Mouse (Mus musculus) intestine, embryonic 16.5 days (tissue): ENCODE measurements at regions not wholly inside any gene's neighbourhood (a gene's known extent, or its start where the extent isn't known, plus 50 kb on each side); places are given as distances from the start of the nearest gene placed in this dataset.
"Not testable (repeated sequence)": the region's sequence is repeated elsewhere in the genome, so short reads cannot be mapped to it uniquely, and the experiment has no call there.

Experiments used
- ATAC-seq: fragments of 200-750 bp; cut with Nextera tagmentation; 2 replicates; pipeline ENCODE4 v1.8.0; 2017; ENCODE audit warnings: moderate TSS enrichment, moderate library complexity
- H3K27ac ChIP-seq: fragments of 300-500 bp; sonication (generic); 2 replicates; pipeline ENCODE4 v1.5.1; 2014; ENCODE audit warnings: mild to moderate bottlenecking, low read length
- H3K27me3 ChIP-seq: fragments of 300-500 bp; sonication (generic); replicated peaks from 2 replicates; pipeline ENCODE4 v1.6.1; 2014; ENCODE audit warnings: low read length, control low read depth, mixed read lengths; ENCODE audit not compliant: control insufficient read depth, insufficient read depth
- H3K36me3 ChIP-seq: fragments of 300-500 bp; sonication (generic); 2 replicates; pipeline ENCODE4 v1.6.1; 2014; ENCODE audit warnings: low read length, control low read depth; ENCODE audit not compliant: control insufficient read depth, insufficient read depth
- H3K4me1 ChIP-seq: fragments of 300-500 bp; sonication (generic); 2 replicates; pipeline ENCODE4 v1.6.1; 2014; ENCODE audit warnings: low read length, control low read depth, mixed read lengths; ENCODE audit not compliant: control insufficient read depth, insufficient read depth
- H3K4me2 ChIP-seq: fragments of 300-500 bp; sonication (generic); 2 replicates; pipeline ENCODE4 v1.6.1; 2014; ENCODE audit warnings: low read depth, low read length, control low read depth
- H3K4me3 ChIP-seq: fragments of 300-500 bp; sonication (generic); 2 replicates; pipeline ENCODE4 v1.5.1; 2014; ENCODE audit warnings: mild to moderate bottlenecking, low read length
- H3K9ac ChIP-seq: fragments of 300-500 bp; sonication (generic); 2 replicates; pipeline ENCODE4 v1.6.1; 2014; ENCODE audit warnings: low read depth, low read length
- H3K9me3 ChIP-seq: fragments of 300-500 bp; sonication (generic); 2 replicates; pipeline ENCODE4 v1.6.1; 2016; ENCODE audit warnings: low read length, control low read depth; ENCODE audit not compliant: control insufficient read depth
- WGBS: fragments of 180-500 bp; shearing (Covaris S2); extraction: QIAGEN DNeasy Blood & Tissue Kit; methylation state at CpG from one replicate; pipeline ENCODE4 v1.1.7; 2014; 5-methylcytosine and 5-hydroxymethylcytosine counted together

- WGBS: 90% methylated on average over 5 of the region's 5 CpGs
These were observed 201.6 kb upstream of the 4930452B06Rik start for GRCm38 (mm10) chr14:8867641-8868040.

DNA sequence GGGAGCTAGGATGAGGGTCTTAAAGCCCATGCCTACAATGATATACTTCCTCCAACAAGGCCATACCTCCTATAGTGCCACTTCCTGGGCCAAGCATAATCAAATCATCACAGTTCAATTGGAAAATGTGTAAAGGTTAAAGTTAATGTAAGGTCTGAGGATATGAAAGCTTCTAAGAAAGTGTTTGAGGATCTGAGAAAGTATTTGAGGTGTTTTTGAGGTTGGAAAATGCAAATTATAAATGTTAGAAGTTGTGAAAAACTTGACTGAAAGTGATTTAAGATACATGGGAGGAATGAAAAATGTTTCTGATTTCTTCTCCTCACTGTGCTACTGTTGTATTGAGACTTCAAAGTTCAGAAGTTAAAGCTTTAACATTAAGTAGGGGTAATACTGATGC is 185.5 kb upstream of the 4930452B06Rik start:
- ATAC-seq: no peak
- Histone ChIP-seq H3K9ac (no peak overlapping the region), H3K4me3 (no peak overlapping the region), H3K4me1 (no peaks in the 10 kb centered on the region), H3K27ac (no peak overlapping the region), H3K36me3 (no peaks in the 10 kb centered on the region), H3K27me3 (no peaks in the 10 kb centered on the region), H3K4me2 (no peak overlapping the region), H3K9me3 (no peaks in the 10 kb centered on the region)

More at GRCm38 (mm10) chr14:8867641-8868040, 201.6 kb upstream of the 4930452B06Rik start:
- no peak overlapping the region for H3K4me3 ChIP-seq
- no peaks in the 10 kb centered on the region for H3K9me3 ChIP-seq
- H3K27me3 ChIP-seq: no peaks in the 10 kb centered on the region
- no peaks in the 10 kb centered on the region for H3K4me1 ChIP-seq
- no peak for ATAC-seq
- no peak overlapping the region for H3K4me2 ChIP-seq
- H3K36me3 ChIP-seq: no peaks in the 10 kb centered on the region
- H3K27ac ChIP-seq: no peak overlapping the region
- H3K9ac ChIP-seq: no peak overlapping the region

DNA sequence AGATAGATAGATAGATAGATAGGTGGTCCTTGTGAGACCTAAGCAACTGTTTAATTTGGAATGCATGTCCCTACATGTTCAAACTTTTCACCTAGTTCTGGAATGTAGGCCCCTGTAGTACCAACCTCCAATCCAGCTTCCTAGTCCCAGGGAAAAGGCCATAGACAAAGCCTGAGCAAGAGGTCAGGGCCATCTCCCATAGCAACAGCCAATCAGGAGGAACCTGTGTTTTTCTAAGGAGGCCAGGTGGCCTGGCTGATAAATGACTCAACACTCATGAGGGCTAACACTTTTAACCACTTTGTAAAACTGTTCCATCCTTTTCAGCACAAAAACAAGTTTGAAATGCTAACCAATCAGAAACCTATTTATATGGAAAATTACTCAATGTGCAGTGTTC is 184.2 kb upstream of the 4930452B06Rik start:
- no peaks in the 10 kb centered on the region for H3K36me3 ChIP-seq
- no peak overlapping the region for H3K9ac ChIP-seq
- no peaks in the 10 kb centered on the region for H3K27me3 ChIP-seq
- H3K4me1 ChIP-seq: no peaks in the 10 kb centered on the region
- no peak overlapping the region for H3K4me3 ChIP-seq
- no peak overlapping the region for H3K27ac ChIP-seq
- H3K9me3 ChIP-seq: no peaks in the 10 kb centered on the region
- ATAC-seq: no peak
- H3K4me2 ChIP-seq: no peak overlapping the region

DNA sequence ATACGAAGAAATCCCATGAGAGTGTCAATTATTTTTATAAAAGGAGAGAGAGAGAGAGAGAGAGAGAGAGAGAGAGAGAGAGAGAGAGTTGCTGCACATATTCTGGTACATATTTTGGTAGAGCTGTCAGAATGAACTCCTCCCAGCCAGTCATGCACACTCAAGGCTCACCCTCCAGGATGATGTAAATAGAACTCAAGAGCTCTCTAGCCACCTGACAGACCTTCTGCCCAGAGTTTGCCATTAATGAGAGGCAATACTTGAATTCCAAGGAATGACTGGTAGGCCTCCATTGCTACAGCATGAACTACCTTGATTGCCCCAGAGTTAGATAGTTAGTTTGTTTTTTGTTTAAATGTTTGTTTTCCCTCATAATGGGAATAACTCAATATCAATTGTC is 167.5 kb upstream of the 4930452B06Rik start:
- H3K4me1 ChIP-seq: no peaks in the 10 kb centered on the region

DNA sequence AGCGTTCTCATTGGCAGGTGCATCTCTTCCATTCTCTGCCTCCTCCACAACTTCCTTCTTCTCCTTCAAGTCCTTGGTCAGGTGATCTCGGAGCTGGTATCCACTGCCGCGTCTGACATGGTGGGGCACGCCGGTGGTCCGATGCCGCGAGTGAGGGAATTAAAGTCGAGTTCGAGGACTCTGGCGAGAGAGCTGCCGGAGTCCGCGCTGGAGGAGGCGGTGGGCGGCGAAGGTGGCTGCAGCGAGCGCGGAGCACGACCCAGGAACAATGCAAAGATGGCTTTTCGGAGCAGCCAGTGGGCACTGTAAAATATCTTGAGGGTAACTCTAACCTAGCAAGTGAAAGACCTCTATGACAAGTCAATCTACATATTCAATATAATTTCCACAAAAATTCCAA is 134.2 kb upstream of the 4930452B06Rik start:
- H3K4me2 ChIP-seq, H3K4me1 ChIP-seq, ATAC-seq, H3K27me3 ChIP-seq, H3K9ac ChIP-seq, H3K36me3 ChIP-seq, H3K4me3 ChIP-seq, H3K27ac ChIP-seq, H3K9me3 ChIP-seq: not testable (repeated sequence)
- WGBS: 67% methylated on average over 23 of the region's 23 CpGs

More for the DNA sequence above, 167.5 kb upstream of the 4930452B06Rik start:
- H3K27ac ChIP-seq: no peak overlapping the region
- ATAC-seq: no peak
- H3K36me3 ChIP-seq: no peaks in the 10 kb centered on the region
- 83% methylated on average over 1 of the region's 1 CpGs for WGBS
- H3K9ac ChIP-seq: no peak overlapping the region
- no peaks in the 10 kb centered on the region for H3K27me3 ChIP-seq
- no peak overlapping the region for H3K4me2 ChIP-seq
- no peak overlapping the region for H3K4me3 ChIP-seq
- no peaks in the 10 kb centered on the region for H3K9me3 ChIP-seq

DNA sequence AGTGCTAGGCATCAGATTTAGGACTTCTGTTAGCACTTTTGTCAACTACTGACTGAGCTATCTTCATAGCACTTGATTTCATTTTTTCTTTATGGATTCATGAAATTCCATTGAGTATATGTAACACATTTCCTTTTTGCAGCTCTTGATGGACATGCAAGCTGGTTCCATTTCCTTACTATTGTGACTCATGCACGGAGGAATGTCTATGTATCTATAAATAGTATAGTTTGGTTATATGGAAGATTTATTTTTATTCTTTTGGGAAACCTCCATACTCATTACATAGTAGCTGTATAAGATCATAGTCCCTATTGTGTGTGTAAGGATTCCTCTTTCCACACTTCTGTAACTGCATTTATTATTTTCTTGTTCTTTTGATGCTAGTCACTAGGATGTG is 123.3 kb upstream of the 4930452B06Rik start:
- Histone ChIP-seq H3K9ac (no peak overlapping the region), H3K4me2 (no peak overlapping the region), H3K36me3 (no peaks in the 10 kb centered on the region), H3K27ac (no peak overlapping the region), H3K4me1 (no peaks in the 10 kb centered on the region), H3K9me3 (no peaks in the 10 kb centered on the region), H3K4me3 (no peak overlapping the region), H3K27me3 (no peaks in the 10 kb centered on the region)
- 64% methylated on average over 1 of the region's 1 CpGs for WGBS
- peak; percentile 52; the same call in 1 of the 2 replicates for ATAC-seq

GRCm38 (mm10) chr14:8760541-8760940 is 94.5 kb upstream of the 4930452B06Rik start:
- H3K27me3 ChIP-seq: no peaks in the 10 kb centered on the region
- 78% methylated on average over 2 of the region's 2 CpGs for WGBS
- no peak overlapping the region for H3K9ac ChIP-seq
- no peak overlapping the region for H3K4me3 ChIP-seq
- ATAC-seq: no peak
- no peaks in the 10 kb centered on the region for H3K9me3 ChIP-seq
- no peaks in the 10 kb centered on the region for H3K36me3 ChIP-seq
- H3K4me2 ChIP-seq: no peak overlapping the region
- no peak overlapping the region for H3K27ac ChIP-seq
- H3K4me1 ChIP-seq: no peaks in the 10 kb centered on the region

- ATAC-seq: no peak
- H3K36me3 ChIP-seq: no peaks in the 10 kb centered on the region
- H3K9me3 ChIP-seq: no peaks in the 10 kb centered on the region
- H3K27ac ChIP-seq: no peak overlapping the region
- H3K27me3 ChIP-seq: no peaks in the 10 kb centered on the region
- H3K4me2 ChIP-seq: no peak overlapping the region
- no peak overlapping the region for H3K9ac ChIP-seq
- 17% methylated on average over 4 of the region's 4 CpGs for WGBS
- no peak overlapping the region for H3K4me3 ChIP-seq
- H3K4me1 ChIP-seq: no peaks in the 10 kb centered on the region
These were observed 70.8 kb upstream of the 4930452B06Rik start for GRCm38 (mm10) chr14:8736831-8737230.

DNA sequence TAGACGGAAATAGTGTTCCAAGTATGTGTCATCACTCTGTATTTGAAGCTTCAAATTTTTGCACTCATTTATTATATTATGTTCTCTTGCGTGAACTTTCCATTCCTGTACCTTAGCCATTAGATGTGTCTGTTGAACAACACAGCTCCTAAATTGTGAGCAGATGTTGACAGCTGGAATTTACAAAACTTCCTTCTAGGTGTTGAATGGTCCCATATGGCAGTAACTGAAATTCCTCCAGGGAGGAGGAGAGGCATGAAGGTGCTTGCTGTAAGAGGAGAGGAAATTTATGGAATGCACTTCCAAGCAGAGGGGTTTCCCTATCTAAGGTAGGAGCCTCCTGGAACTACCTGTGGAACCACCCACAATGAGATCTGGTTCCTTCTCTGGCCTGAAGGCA is 67.2 kb upstream of the 4930452B06Rik start:
- H3K4me1 ChIP-seq: no peaks in the 10 kb centered on the region
- no peak overlapping the region for H3K9ac ChIP-seq
- H3K27me3 ChIP-seq: no peaks in the 10 kb centered on the region
- no peaks in the 10 kb centered on the region for H3K36me3 ChIP-seq
- 72% methylated on average over 2 of the region's 2 CpGs for WGBS
- no peak overlapping the region for H3K4me3 ChIP-seq
- H3K4me2 ChIP-seq: no peak overlapping the region
- H3K27ac ChIP-seq: no peak overlapping the region
- no peak for ATAC-seq
- H3K9me3 ChIP-seq: no peaks in the 10 kb centered on the region

GRCm38 (mm10) chr14:8727364-8727763 is 61.3 kb upstream of the 4930452B06Rik start:
- H3K36me3 ChIP-seq: no peaks in the 10 kb centered on the region
- no peaks in the 10 kb centered on the region for H3K27me3 ChIP-seq
- ATAC-seq: no peak
- H3K27ac ChIP-seq: no peak overlapping the region
- no peak overlapping the region for H3K4me3 ChIP-seq
- H3K4me2 ChIP-seq: no peak overlapping the region
- 54% methylated on average over 1 of the region's 1 CpGs for WGBS
- no peak overlapping the region for H3K9ac ChIP-seq
- H3K9me3 ChIP-seq: no peaks in the 10 kb centered on the region
- H3K4me1 ChIP-seq: no peaks in the 10 kb centered on the region
